Mouse (Mus musculus) ZHBTc4 (cell line): ENCODE measurements around the gene Os9.
"Not testable (repeated sequence)": the region's sequence is repeated elsewhere in the genome, so short reads cannot be mapped to it uniquely, and the experiment has no call there.

ENCODE experiments used
- DNase-seq: peaks from one replicate; pipeline ENCODE4 v3.0.0-alpha.2; 2011; ENCODE audit warnings: low read depth, low spot score

Os9 gene

DNA sequence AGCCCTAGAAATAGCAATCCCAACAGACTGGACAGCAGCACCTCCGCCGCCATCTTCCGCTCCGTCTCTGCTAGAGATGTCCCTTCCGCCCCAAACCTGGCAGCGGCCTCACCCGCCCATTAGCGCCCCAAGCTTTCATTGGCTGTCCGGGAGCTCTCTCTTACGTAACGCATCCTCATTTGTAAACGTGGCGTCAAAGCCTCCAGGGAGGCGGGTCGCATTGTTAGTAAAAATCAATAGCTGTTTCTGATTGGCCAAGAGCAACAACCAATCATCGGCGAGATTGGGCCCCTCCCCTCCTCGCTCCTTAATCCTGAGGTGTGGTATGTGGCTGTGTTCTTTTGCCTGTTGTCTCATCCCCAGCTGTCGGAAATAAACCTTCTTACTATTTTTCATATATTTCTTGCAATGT is at the start of gene Os9:
Os9 (minus strand) TSS at position 66 of the 412 bp plus-strand sequence.
- DNase-seq = peak; percentile 99

DNA sequence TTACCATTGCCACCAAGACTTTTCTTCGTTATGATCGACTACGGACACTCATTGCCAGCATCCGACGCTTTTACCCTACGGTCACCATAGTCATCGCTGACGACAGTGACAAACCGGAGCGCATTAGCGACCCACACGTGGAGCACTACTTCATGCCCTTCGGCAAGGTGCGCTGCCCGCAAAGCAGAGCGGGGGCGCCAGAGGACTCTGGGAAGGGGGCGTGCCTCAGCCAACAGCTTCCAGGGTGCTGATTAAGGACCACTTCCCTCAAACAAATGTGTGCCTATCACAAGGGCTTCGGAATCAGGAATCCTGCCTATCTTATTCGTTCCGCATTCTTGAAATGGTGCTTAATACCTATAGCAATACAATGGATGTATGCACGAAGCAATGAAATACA is 49.1 kb upstream of the Os9 start:
- DNase-seq = peak; percentile 82

DNA sequence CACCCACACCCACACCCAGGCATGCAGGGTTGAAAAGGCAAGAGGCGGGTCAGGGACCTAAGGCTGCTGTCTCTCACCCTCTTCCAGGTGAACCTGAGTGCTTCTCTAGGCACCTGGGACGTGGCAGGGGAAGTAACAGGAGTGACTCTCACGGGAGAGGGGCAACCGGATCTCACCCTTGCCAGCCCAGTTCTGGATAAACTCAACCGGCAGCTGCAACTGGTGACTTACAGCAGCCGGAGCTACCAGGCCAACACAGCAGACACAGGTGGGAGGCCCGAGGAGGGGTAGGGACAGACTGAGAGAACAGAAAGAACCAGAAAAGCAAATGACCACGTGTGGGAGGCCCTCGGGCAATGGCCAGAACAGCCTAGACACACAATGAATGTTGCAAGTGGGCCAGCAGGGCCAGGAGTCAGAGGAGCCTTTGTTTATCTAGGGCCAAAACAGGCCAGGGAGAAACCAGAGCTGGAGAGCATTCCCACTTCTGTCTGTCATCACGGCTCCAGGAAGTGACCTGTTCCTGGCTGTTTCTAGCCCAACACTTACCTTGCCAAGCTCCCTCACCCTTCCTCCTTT is 46.8 kb upstream of the Os9 start:
- no peak for DNase-seq

DNA sequence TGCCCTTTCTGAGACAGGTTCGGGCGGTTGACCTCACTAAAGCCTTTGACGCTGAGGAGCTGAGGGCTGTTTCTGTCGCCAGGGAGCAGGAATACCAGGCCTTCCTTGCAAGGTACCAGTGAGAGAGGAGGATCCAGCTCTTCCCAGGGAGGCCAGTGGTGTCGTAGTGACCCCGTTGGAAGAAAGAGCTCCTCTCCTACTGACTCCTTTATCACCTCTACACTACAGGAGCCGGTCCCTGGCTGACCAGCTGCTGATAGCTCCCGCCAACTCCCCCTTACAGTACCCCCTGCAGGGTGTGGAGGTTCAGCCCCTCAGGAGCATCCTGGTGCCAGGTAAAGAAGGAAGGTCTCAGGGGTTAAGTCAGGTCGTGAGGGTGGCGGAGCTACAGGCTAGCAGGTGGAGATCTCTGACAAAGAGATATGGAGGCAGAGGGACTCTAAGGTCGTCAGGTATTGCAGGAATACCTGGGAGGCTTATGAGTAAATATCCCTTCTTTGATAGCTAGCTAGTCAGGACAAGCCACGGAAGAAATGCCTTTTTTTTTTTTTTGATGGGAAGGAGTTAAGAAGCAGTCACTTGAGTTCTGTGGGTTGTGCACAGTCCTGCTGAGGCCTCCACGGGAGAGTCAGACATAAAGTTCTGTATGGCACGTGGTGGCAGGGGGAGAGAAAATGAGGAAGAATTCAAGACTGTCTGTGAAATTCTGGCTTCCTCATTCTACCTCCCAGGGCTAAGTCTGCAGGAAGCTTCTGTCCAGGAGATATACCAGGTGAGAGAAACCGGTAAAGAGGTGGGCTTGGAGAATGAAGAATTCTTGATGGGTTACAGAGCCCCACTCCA is 46.1 kb upstream of the Os9 start:
- DNase-seq = no peak

DNA sequence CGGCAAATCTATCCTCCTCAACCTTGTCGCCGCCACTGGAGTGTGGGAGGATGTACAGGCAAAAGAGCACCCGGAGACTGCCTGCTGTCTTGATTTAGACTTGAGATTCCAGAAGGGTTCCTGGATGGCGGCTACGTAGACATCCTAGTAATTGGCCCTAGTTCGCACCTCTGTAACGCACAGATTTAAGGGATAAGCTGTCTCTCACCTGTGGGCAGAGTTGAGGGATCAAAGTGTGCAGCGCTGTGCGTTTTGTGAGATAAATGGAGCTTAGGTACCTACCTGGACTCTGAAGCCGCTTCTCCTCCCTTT is 45.4 kb upstream of the Os9 start:
- DNase-seq = no peak

DNA sequence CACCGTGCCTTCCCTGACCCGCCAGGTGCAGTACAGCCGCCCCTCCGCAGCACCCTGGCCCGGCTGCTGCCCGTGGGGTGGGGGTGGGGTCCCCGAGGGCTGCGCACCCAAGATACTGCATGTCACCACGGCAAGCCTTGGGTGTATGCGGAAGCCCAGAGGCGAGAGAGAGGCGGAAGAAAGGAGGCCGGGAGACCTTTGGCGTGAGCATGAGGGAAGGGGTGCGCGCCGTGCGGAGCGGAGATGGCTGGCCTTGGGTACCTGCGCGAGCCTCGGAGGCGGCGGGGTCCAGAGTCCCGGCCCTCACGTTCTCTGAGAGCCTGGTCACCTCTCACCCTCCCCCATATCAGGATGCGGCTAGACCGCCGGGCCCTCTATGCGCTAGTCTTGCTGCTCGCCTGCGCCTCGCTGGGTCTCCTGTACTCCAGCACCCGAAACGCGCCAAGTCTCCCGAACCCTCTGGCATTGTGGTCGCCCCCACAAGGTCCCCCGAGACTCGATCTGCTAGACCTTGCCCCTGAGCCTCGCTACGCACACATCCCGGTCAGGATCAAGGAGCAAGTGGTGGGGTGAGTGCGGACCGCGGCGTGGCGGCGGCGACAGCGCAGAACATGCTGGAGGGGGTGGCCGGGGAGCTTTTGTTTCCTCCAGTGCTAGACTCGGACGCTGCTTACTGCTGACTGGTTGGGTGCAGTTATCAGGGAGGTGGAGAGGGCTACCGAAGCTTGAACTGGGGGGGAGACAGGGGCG is 44.9 kb upstream of the Os9 start:
- peak; percentile 70 for DNase-seq

DNA sequence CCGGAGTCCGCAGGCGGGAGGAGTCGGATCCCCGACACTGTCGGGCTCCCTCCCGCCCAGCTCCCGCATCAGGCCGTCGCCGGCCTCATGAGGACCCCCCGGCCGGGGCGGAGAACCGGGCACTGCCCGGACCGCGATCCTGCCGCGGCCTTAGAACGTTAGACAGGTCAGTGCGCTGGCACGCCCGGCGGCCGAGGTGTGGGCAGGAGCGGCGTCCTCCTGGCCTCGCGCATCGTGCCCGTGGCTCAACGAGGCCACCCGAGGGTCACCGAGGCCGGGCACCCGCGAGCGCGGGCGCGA is 44.4 kb upstream of the Os9 start:
- no peak for DNase-seq

DNA sequence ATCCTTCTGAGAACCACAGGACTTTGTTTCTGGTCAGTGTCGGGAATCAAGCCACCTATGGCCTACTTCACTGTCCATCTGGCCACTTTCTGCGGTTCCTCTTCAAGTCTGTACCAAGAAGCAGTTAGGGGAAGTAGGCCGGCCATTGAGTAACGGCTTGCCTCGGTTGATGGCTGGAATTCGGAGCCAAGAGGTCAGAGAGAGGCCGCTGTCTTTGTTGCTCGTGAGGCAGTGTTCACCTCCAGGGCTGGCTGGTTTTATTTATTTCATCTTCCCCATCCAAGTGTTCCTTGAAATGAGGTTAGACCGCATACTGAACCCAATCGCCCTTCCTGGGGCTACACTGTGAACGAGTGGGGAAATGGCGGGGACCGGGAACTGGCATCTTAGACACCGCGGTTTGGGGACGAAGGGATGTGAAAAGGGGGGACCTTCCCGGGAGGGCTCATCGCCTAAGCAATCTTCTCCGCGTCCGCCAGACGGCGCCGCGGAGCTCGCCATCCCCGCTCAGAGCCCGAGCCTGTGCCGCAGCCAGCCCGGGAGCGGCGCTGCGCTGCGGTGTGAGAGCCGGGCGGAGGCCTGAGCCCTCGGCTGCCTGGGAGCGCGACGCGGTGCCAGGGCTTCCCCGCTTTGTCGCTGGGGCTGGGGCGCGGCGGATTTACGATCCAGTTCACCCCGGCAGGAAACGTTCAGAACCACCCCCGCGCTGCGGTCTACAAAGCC is 43.9 kb upstream of the Os9 start, which contains the start of gene B4galnt1:
B4galnt1 (plus strand) TSS at position 595 of the 723 bp plus-strand sequence.
- DNase-seq = peak; percentile 94

DNA sequence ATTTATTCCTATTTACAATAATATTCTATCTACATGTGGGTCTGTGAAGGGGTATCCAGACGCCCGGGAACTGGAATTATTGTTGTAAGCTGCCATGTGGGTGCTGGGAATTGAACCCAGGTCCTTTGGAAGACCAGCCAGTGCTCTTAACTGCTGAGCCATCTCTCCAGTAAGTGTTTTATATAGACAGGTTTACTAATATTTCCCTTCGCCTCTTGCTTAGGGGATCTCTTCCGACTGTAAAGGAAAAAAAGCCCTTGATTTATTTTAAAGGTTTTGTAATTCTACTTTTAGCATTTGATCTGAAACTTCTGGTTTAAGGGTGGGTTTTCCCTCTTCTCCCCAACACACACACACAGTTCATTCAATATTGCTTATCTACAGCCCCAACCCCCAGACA is 43.3 kb upstream of the Os9 start:
- no peak for DNase-seq

DNA sequence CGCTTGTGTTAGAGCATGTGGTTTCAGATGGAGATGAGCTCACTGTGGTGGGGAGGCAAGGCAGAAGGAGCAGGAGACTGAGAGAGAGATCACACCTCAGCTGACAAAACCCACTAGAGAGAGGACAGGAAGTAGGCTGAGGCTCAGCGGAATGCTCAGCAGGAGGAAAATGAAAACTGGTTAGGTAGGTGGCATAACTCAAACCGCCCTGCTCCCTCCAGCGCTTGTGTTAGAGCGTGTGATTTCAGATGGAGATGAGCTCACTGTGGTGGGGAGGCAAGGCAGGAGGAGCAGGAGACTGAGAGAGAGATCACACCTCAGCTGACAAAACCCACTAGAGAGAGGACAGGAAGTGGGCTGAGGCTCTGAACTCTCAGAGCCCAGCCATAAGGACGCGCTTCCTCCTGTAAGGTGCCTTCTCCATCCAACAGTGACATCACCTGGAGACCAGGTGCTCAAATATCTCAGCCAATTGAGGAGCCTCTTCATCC is 41.9 kb upstream of the Os9 start:
- not testable (repeated sequence) for DNase-seq

DNA sequence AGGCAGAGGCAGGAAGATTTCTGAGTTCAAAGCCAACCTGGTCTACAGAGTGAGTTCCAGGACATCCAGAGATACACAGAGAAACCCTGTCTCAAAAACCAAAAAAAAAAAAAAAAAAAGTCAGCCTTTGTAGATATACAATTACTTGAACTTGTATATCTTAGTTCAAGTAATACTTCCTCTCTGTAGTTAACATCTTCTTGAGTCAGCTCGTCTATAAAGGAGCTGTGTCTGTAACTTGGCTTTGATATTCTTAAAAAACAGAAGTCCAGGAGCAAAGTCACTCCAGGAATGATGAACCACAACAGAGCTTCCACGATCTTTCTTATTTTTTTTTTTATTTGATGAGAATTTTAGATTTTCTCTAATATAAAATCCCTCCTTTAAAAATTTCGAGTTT is 39.8 kb upstream of the Os9 start:
- no peak for DNase-seq

DNA sequence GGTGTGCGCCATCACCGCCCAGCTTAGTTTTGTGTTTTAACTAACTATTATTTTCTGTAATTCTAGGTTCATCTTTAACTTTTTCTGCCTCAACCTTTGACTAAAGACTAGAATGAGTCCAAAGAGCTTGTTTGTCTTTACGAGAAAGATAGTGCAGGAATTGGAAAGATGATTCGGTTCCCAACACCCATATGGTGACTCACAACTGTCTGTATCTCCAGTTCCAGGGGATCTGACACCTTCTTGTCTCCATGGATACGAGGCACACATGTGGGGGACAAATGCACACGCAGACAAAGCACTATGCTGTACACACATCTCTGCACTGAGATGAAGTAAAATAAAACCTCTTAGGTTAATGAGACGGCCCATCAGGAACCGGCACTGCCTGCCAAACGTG is 39.1 kb upstream of the Os9 start:
- no peak for DNase-seq

DNA sequence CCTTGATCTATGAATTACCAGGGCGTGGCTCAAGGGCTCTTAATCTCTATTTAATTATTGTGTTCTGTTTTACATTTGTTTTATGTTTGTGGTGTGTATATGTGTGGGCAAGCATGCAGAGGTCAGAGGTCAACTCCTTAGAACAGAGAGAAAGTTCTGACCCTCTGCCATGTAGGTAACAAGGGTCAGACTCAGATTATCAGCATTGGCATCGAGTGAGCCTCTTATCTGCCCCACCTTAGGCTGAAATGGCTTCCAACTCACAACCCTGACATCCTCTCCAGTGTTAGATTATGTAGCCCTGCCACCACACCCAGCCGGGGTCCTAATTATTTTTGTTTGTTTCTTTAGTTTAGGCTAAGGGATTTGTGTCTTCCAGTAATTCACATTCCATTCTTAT is 37.5 kb upstream of the Os9 start:
- DNase-seq = no peak

DNA sequence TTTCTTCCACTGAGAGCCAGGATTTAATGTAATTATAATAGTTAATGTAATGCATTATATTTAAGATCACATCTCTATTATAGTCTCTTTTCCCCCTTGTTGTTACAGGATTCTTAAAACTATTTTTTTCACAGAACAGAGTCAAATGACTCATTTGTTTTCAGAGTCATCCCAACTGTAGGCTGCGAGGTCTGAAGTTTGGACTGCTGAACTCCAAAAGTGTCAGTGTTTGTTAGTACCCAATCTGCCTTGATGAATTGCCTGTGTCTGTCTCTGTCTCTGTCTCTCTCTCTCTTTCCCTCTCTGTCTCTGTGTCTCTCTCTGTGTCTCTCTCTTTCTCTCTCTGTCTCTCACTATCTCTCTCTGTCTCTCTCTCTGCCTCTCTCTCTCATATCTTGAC is 35.6 kb upstream of the Os9 start:
- DNase-seq = no peak

DNA sequence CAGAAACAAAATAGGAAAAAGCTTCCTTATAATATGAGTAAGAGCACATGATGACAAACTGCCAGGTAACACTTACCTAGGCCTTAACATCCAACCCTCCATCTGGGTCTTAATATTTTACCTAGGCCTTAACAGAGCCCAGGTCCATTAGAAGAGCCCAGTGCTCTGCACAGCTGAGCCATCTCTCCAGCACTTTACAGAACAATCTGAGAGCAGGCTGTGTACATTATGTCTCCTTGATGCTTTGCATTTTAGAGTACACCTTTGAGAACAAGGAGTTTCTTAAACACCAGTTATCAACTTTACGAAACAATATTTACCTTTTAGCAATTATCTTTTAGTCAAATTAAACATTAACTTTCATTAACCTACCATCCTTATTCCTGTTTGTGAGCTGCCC is 35.2 kb upstream of the Os9 start:
- no peak for DNase-seq

DNA sequence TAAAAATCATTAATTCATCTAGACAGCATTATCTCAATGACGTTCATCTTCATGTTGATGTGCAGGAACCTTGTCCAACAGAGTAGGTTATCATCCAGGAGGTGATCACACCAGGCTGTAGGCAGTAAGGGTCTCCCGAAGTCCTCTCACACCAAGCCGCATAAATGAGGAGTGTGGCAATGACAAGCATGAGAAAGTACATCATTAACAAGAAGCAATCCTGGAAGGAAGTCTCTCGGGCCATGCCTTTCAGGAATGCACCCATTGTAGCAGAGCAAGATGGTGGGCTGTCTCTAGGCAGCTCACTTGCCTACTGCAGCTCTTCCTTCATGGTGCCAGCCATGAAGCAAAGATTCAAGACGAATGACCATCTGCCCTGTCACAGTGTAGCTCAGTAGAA is 33.7 kb upstream of the Os9 start:
- no peak for DNase-seq

DNA sequence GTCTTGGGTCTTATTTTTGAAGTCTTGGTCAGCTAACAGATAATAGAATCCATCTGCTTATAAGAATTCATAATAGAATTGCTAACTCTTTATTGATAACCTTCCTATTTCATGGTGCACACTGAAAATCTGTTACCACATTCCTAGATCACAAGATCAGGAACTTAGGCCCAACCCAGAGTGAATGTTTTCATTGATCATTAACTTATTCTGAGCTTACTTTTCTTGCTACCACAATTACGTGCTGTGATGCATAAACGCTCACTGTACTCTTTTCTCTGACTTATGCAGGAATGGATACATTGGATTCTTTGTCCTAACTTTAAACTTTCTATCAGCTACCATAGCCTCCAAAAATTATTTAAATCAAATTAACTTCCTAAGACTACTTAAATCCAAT is 33.3 kb upstream of the Os9 start:
- DNase-seq = no peak

DNA sequence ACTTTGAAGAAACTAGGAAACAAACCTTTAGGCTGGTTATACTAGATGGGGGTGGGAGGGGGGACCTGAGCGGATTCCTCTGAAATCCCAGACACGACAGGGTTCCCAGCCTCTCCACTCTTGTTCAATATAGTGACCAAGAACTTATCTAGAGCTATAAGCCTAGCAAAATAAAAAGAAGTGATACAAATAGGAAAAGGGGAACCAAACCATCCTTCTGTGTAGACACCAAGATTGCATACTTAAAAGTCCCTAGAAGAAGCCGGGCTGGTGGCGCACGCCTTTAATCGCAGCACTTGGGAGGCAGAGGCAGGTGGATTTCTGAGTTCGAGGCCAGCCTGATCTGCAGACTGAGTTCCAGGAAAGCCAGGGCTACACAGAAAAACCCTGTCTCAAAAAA is 32.4 kb upstream of the Os9 start:
- DNase-seq = no peak

DNA sequence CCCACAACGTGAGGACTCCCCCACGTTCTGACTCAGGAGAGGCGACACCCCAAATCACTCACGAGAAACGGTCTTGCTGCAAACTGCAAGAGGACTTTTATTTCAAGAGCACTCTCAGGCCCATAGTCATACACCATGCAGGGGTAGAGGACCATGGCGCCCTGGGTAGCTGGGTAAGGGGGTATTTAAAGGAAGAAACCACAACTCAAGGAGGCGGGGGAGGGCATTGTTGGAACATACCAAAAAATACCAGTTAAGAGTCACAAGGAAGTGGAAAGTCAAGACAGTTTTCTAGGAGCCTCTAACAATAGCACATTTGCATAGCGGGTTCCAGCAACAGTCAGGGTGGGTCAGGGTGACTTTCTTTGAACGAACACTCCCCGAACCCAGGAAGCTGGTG is 31.6 kb upstream of the Os9 start:
- peak; percentile 85 for DNase-seq

DNA sequence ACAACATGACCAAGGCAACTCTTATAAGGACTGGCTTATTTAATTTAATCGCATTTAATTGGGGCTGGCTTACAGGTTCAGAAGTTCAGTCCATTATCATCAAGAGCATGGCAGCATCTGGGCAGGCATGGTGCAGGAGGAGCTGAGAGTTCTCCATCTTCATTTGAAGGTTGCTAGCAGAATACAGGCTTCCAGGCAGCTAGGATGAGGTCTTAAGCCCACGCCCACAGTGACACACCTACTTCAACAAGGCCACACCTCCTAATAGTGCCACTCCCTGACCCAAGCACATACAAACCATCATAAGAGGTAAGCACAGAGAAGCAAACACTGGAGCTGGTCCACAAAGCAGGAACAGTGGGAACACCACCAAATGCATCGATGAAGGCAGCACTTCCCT is 30.3 kb upstream of the Os9 start:
- not testable (repeated sequence) for DNase-seq

DNA sequence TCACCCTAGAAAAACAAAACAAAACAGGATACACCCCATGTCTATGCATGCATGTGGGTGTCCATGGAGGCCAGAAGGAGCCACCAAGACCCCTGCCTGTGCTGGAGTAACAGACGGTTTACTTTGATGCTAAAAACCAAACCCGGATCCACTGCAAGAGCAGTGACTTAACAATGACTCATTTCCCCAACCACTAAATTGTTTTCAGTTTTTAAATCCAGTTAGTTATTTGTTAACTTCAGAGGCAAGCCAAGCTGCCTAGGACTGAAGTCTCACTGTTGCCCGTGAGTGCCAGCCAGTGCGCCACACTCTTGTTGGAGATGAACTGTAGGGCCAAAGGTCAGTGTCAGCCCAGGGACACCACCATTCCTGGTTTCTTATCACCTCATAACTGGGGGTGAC is 29.5 kb upstream of the Os9 start:
- DNase-seq = no peak

DNA sequence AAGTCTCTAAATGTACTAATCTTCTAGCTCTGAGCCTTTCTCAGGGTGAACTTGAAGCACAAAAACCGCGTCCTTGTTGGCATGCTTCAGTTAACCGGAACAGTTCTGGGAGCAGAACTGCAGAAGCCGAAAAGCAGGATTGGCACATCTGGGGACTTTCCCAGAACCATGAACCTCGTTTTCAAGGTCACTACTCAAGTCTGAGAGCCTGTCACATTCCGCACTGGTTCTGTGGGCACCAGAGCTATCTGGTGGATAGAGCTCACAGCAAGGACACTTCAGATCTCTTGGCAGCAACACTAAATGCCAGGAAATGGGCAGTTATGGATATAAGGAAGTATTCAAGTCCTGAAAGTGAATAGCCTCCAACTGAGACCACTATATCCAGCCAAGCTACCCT is 26.2 kb upstream of the Os9 start:
- DNase-seq = peak; percentile 58
